Mouse (Mus musculus) embryonic facial prominence, embryonic 11.5 days (tissue): ENCODE measurements around the gene Manbal. TPM values are rescaled to one million over a fixed set of nuclear protein-coding genes. Genes with fewer than 3 reads are reported as not detected.

ENCODE experiments used
- ATAC-seq: fragments of 200-750 bp; cut with Nextera tagmentation; replicated peaks from 2 replicates; pipeline ENCODE4 v1.8.0; 2017; ENCODE audit warnings: low read depth; ENCODE audit not compliant: insufficient number of reproducible peaks, low FRiP score, low TSS enrichment
- DNase-seq: peaks from one replicate; pipeline ENCODE4 v3.0.0-alpha.2; 2015; ENCODE audit warnings: low spot score
- H3K27ac ChIP-seq: fragments of 300-500 bp; sonication (generic); replicated peaks from 2 replicates; pipeline ENCODE4 v1.5.1; 2014; ENCODE audit warnings: mild to moderate bottlenecking, low read depth, low read length, control low read depth
- H3K27me3 ChIP-seq: fragments of 300-500 bp; sonication (generic); 2 replicates; pipeline ENCODE4 v1.6.1; 2014; ENCODE audit warnings: mild to moderate bottlenecking, low read length, moderate library complexity, mixed read lengths; ENCODE audit not compliant: control insufficient read depth, insufficient read depth
- H3K36me3 ChIP-seq: fragments of 300-500 bp; sonication (generic); replicated peaks from 2 replicates; pipeline ENCODE4 v1.6.1; 2014; ENCODE audit warnings: low read depth, mild to moderate bottlenecking, low read length, moderate library complexity, mixed read lengths; ENCODE audit not compliant: control insufficient read depth, insufficient read depth
- H3K4me1 ChIP-seq: fragments of 300-500 bp; sonication (generic); 2 replicates; pipeline ENCODE4 v1.6.1; 2014; ENCODE audit warnings: low read length, mixed read lengths; ENCODE audit not compliant: control insufficient read depth, insufficient read depth
- H3K4me2 ChIP-seq: fragments of 300-500 bp; sonication (generic); 2 replicates; pipeline ENCODE4 v1.6.1; 2014; ENCODE audit warnings: low read depth, mild to moderate bottlenecking, control low read depth, low read length, moderate library complexity
- H3K4me3 ChIP-seq: fragments of 300-500 bp; sonication (generic); 2 replicates; pipeline ENCODE4 v1.5.1; 2014; ENCODE audit warnings: low read depth, low read length, control low read depth
- H3K9ac ChIP-seq: fragments of 300-500 bp; sonication (generic); replicated peaks from 2 replicates; pipeline ENCODE4 v1.6.1; 2014; ENCODE audit warnings: mild to moderate bottlenecking, control low read depth, low read length
- H3K9me3 ChIP-seq: fragments of 300-500 bp; sonication (generic); replicated peaks from 2 replicates; pipeline ENCODE4 v1.6.1; 2016; ENCODE audit warnings: mild to moderate bottlenecking, low read length, inconsistent platforms, mixed read lengths; ENCODE audit not compliant: control insufficient read depth
- WGBS: fragments of 180-500 bp; shearing (Covaris S2); extraction: QIAGEN DNeasy Blood & Tissue Kit; methylation state at CpG from one replicate; pipeline ENCODE4 v1.1.7; 2014; 5-methylcytosine and 5-hydroxymethylcytosine counted together
- polyA plus RNA-seq: library from polyadenylated mRNA; unstranded; fragments of >200 nt; fragmentation: Nextera tagmentation; extraction: Ambion mirVana; gene quantifications from 2 replicates; pipeline ENCODE4 v1.2.1, GENCODE M21; 2014

The Manbal gene
- polyA plus RNA-seq, 1 experiment from 2014 or later = 33.4 TPM

GRCm38 (mm10) chr2:157425643-157425988 lies 58.2 kb downstream of the Manbal start:
- Histone ChIP-seq H3K27me3 (no peaks in the 10 kb centered on the region), H3K9ac (no peak overlapping the region), H3K4me2 (peak overlapping the region; percentile 93), H3K9me3 (no peaks in the 10 kb centered on the region), H3K36me3 (no peaks in the 10 kb centered on the region; the same call in 1 of the 2 replicates), H3K4me3 (no peak overlapping the region; the same call in 1 of the 2 replicates), H3K4me1 (no peaks in the 10 kb centered on the region; the same call in 1 of the 2 replicates), H3K27ac (no peak overlapping the region)
- no peak for DNase-seq
- ATAC-seq = no peak
- 77% methylated on average over 6 of the region's 6 CpGs for WGBS

- 74% methylated on average over 6 of the region's 6 CpGs for WGBS
- Histone ChIP-seq H3K27me3 (no peaks in the 10 kb centered on the region), H3K9ac (no peak overlapping the region), H3K4me2 (no peak overlapping the region), H3K36me3 (no peaks in the 10 kb centered on the region; the same call in 1 of the 2 replicates), H3K27ac (no peak overlapping the region), H3K4me1 (no peaks in the 10 kb centered on the region; the same call in 1 of the 2 replicates), H3K9me3 (no peaks in the 10 kb centered on the region), H3K4me3 (0 out of 2 replicates have a peak overlapping the region, but pooled peaks have one; percentile 10)
- DNase-seq = no peak
- no peak for ATAC-seq
These were observed 58.8 kb downstream of the Manbal start for GRCm38 (mm10) chr2:157426171-157426570.

GRCm38 (mm10) chr2:157427164-157427563 lies 59.8 kb downstream of the Manbal start:
- Histone ChIP-seq H3K27me3 (no peaks in the 10 kb centered on the region), H3K4me1 (no peaks in the 10 kb centered on the region; the same call in 1 of the 2 replicates), H3K36me3 (no peaks in the 10 kb centered on the region; the same call in 1 of the 2 replicates), H3K27ac (no peak overlapping the region), H3K4me3 (no peak overlapping the region), H3K4me2 (no peak overlapping the region), H3K9me3 (no peaks in the 10 kb centered on the region), H3K9ac (no peak overlapping the region)
- DNase-seq (no peak), ATAC-seq (no peak)
- 88% methylated on average over 5 of the region's 5 CpGs for whole genome bisulfite sequencing

GRCm38 (mm10) chr2:157428351-157429139 lies 61.2 kb downstream of the Manbal start:
- WGBS = 90% methylated on average over 13 of the region's 13 CpGs
- H3K4me1 ChIP-seq = no peaks in the 10 kb centered on the region; the same call in 1 of the 2 replicates

GRCm38 (mm10) chr2:157429735-157430134 lies 62.3 kb downstream of the Manbal start:
- Histone ChIP-seq H3K36me3 (no peaks in the 10 kb centered on the region; the same call in 1 of the 2 replicates), H3K4me3 (no peak overlapping the region), H3K9me3 (no peaks in the 10 kb centered on the region), H3K4me2 (no peak overlapping the region), H3K27ac (peak overlapping the region; percentile 28; the same call in 1 of the 2 replicates), H3K27me3 (no peaks in the 10 kb centered on the region), H3K9ac (no peak overlapping the region), H3K4me1 (peaks cover 5% of the 10 kb centered on the region; the same call in 1 of the 2 replicates)
- no peak for DNase-seq
- WGBS = 84% methylated on average over 7 of the region's 7 CpGs
- ATAC-seq = no peak

More at GRCm38 (mm10) chr2:157428351-157429139, 61.2 kb downstream of the Manbal start:
- Histone ChIP-seq H3K27ac (no peak overlapping the region), H3K4me3 (no peak overlapping the region), H3K36me3 (no peaks in the 10 kb centered on the region; the same call in 1 of the 2 replicates), H3K4me2 (no peak overlapping the region), H3K27me3 (no peaks in the 10 kb centered on the region), H3K9me3 (no peaks in the 10 kb centered on the region), H3K9ac (no peak overlapping the region)
- DNase-seq (no peak), ATAC-seq (no peak)

GRCm38 (mm10) chr2:157430667-157431429 lies 63.5 kb downstream of the Manbal start:
- Histone ChIP-seq H3K4me2 (no peak overlapping the region), H3K36me3 (no peaks in the 10 kb centered on the region; the same call in 1 of the 2 replicates), H3K4me3 (no peak overlapping the region), H3K27me3 (no peaks in the 10 kb centered on the region), H3K9me3 (no peaks in the 10 kb centered on the region), H3K4me1 (peaks cover 5% of the 10 kb centered on the region; the same call in 1 of the 2 replicates), H3K27ac (no peak overlapping the region), H3K9ac (no peak overlapping the region)
- no peak for DNase-seq
- 77% methylated on average over 4 of the region's 4 CpGs for WGBS
- no peak for ATAC-seq

GRCm38 (mm10) chr2:157431912-157432311 lies 64.5 kb downstream of the Manbal start:
- Histone ChIP-seq H3K27ac (no peak overlapping the region), H3K27me3 (no peaks in the 10 kb centered on the region), H3K36me3 (no peaks in the 10 kb centered on the region; the same call in 1 of the 2 replicates), H3K4me2 (no peak overlapping the region), H3K4me1 (peaks cover 5% of the 10 kb centered on the region; the same call in 1 of the 2 replicates), H3K9ac (no peak overlapping the region), H3K9me3 (no peaks in the 10 kb centered on the region), H3K4me3 (no peak overlapping the region)
- DNase-seq (no peak), ATAC-seq (no peak)
- 78% methylated on average over 5 of the region's 5 CpGs for WGBS
